Comparison of ENCODE assay signal across 7 mouse cellular contexts in the genomic region with DNA sequence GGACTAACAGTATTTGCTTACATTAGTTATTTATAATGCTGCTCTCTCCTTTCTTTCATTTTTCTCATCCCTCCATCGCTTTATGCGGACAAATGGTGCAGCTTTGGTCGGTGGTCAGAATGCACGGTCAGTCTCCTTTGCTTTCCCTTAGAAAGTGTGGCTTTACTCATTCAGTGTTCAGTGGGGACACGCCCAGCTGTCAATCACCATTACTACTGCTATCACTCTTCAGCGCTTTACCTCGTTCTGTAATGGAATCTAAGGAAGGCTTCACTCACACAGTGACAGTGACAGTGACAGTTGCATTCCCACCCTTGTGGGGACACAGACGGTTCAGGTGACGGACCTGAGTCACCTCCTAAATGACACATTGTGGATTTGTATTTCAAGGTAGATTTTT. TPM values are rescaled to one million over a fixed set of nuclear protein-coding genes. Genes with fewer than 3 reads are reported as not detected.
DNase-seq lines count a peak whose midpoint lies in the region; ATAC-seq and TF ChIP-seq lines count a peak whose summit lies in the region.

No protein-coding gene starts in this region.

- H3K4me3 ChIP-seq in lung, embryonic 14.5 days (ENCODE audit: low read depth, low read length), result no peak overlapping the region
- H3K4me3 ChIP-seq in hindbrain, embryonic 16.5 days (ENCODE audit: low read length), result no peak overlapping the region
- H3K4me3 ChIP-seq in neural tube, embryonic 15.5 days (replicated peaks), result no peak overlapping the region

- H3K4me2 ChIP-seq in lung, embryonic 14.5 days, result no peak overlapping the region
- H3K4me2 ChIP-seq in hindbrain, embryonic 16.5 days (ENCODE audit: low read length), result peak overlapping the region; percentile 42
- H3K4me2 ChIP-seq in neural tube, embryonic 15.5 days, result no peak overlapping the region; the same call in 1 of the 2 replicates

- no peak overlapping the region for H3K27ac ChIP-seq in lung, embryonic 14.5 days (ENCODE audit: low read depth)
- H3K27ac ChIP-seq in hindbrain, embryonic 16.5 days (ENCODE audit: low read depth, low read length), result no peak overlapping the region
- no peak overlapping the region for H3K27ac ChIP-seq in neural tube, embryonic 15.5 days (replicated peaks)

- H3K27me3 ChIP-seq in lung, embryonic 14.5 days (ENCODE audit: insufficient read depth, low read length), result no peaks in the 10 kb centered on the region
- H3K27me3 ChIP-seq in hindbrain, embryonic 16.5 days (replicated peaks; ENCODE audit: control insufficient read depth, insufficient read depth, low read length), result no peaks in the 10 kb centered on the region
- no peaks in the 10 kb centered on the region for H3K27me3 ChIP-seq in neural tube, embryonic 15.5 days (replicated peaks)

- no peak overlapping the region for H3K9ac ChIP-seq in lung, embryonic 14.5 days
- H3K9ac ChIP-seq in hindbrain, embryonic 16.5 days (ENCODE audit: low read depth, low read length), result peak overlapping the region; percentile 31; the same call in 1 of the 2 replicates
- no peak overlapping the region for H3K9ac ChIP-seq in neural tube, embryonic 15.5 days (replicated peaks)

- H3K4me1 ChIP-seq in lung, embryonic 14.5 days (ENCODE audit: insufficient read depth), result peaks cover 3% of the 10 kb centered on the region; the same call in 1 of the 2 replicates
- H3K4me1 ChIP-seq in hindbrain, embryonic 16.5 days (ENCODE audit: control insufficient read depth, insufficient read depth, low read depth, low read length), result no peaks in the 10 kb centered on the region
- peaks cover 7% of the 10 kb centered on the region; the same call in 1 of the 2 replicates for H3K4me1 ChIP-seq in neural tube, embryonic 15.5 days

- ATAC-seq in lung, embryonic 14.5 days (ENCODE audit: insufficient read depth), result peak; percentile 36; the same call in 1 of the 2 replicates
- ATAC-seq in hindbrain, embryonic 16.5 days, result peak; percentile 71
- ATAC-seq in neural tube, embryonic 15.5 days (ENCODE audit: low FRiP score), result peak; percentile 69; the same call in 1 of the 2 replicates

- no peaks in the 10 kb centered on the region for H3K9me3 ChIP-seq in lung, embryonic 14.5 days (ENCODE audit: low read depth, low read length)
- H3K9me3 ChIP-seq in hindbrain, embryonic 16.5 days (ENCODE audit: control insufficient read depth, low read length), result no peaks in the 10 kb centered on the region
- H3K9me3 ChIP-seq in neural tube, embryonic 15.5 days (replicated peaks), result no peaks in the 10 kb centered on the region

- no peaks in the 10 kb centered on the region for H3K36me3 ChIP-seq in lung, embryonic 14.5 days (ENCODE audit: insufficient read depth)
- no peaks in the 10 kb centered on the region for H3K36me3 ChIP-seq in hindbrain, embryonic 16.5 days (ENCODE audit: control insufficient read depth, insufficient read depth, low read length)
- H3K36me3 ChIP-seq in neural tube, embryonic 15.5 days, result no peaks in the 10 kb centered on the region

- TF ChIP-seq CTCF in lung, embryonic 14.5 days (IDR thresholded peaks at IDR 0.05; ENCODE audit: low read depth), result no peak

- 52% methylated on average over 9 of the region's 9 CpGs for WGBS in lung, embryonic 14.5 days
- WGBS in hindbrain, embryonic 16.5 days, result 51% methylated on average over 9 of the region's 9 CpGs
- WGBS in neural tube, embryonic 15.5 days, result 58% methylated on average over 9 of the region's 9 CpGs

- no peak for DNase-seq in lung, embryonic 14.5 days
- no peak for DNase-seq in lung, postnatal 4 days
- peak; percentile 8 for DNase-seq in cerebellum, adult 9-11 months
- no peak for DNase-seq in thymus, postnatal 0 days (ENCODE audit: low spot score)
- DNase-seq in thymus, postnatal 14 days, result no peak

RNA-seq across cellular contexts. Expression of a gene that starts 39.4 kb away (rescaled TPM):
- 34.4 and 34.8 TPM in 2 replicates for polyA plus RNA-seq in lung, embryonic 14.5 days (2014; fragmentation: Nextera tagmentation; extraction: Ambion mirVana)
- 7.5 and 7.8 TPM in 2 replicates for polyA plus RNA-seq in hindbrain, embryonic 16.5 days (2015; fragmentation: Nextera tagmentation; extraction: Ambion mirVana)
- polyA plus RNA-seq in neural tube, embryonic 15.5 days (2015; fragmentation: Nextera tagmentation; extraction: Ambion mirVana), result 7.7 and 21.5 TPM in 2 replicates
- 50.9 and 54.3 TPM in 2 replicates for polyA plus RNA-seq in thymus, postnatal 0 days (2015; fragmentation: Nextera tagmentation; extraction: Ambion mirVana)
